Mouse (Mus musculus) NIH3T3 (cell line): ENCODE results near the gene 0610037L13Rik.

ENCODE experiments used
- DNase-seq: peaks from one replicate; pipeline ENCODE4 v3.0.0-alpha.2; 2012; ENCODE audit warnings: low read depth

The 0610037L13Rik gene

DNA sequence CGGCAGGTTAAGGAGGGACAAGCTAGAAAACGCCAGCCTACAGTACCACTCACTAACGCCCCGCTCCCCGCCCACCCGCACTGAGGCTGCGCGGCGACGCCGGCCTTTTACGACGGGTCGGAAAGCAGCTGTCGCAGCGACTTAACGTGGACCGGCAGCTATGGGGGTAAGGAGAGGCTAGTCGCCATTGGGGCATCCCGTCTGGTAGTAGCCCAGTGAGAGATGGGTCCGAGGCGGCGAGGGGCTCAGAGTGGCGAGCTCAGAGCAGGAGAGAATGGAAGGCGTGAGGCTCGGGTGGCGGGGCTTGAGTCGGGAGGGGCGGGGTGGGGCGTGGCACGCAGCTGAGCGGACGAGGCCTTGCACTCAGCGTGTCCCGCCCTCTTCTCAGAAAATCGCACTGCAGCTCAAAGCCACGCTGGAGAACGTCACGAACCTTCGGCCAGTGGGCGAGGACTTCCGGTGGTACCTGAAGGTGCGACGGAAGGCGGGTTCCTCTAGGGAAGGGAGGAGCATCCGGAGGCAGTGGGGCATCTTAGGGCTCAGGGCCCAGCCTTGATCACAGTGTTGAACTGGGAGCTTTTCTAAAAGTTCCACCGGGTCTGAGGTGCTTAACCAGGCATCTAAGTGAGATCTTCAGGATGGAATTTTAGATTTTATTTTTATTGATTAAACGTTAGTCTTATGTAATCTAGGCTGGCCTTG is at the start of gene 0610037L13Rik:
0610037L13Rik (plus strand) TSS at position 83 of the 702 bp plus-strand sequence.
- DNase-seq, result peak; percentile 97

GRCm38 (mm10) chr4:107843687-107844086 is 45.9 kb upstream of the 0610037L13Rik start:
- DNase-seq, result no peak

- peak; percentile 87 for DNase-seq
These were observed 44.6 kb upstream of the 0610037L13Rik start for GRCm38 (mm10) chr4:107844971-107845370.

GRCm38 (mm10) chr4:107846795-107847194 is 42.8 kb upstream of the 0610037L13Rik start:
- DNase-seq, result no peak

DNA sequence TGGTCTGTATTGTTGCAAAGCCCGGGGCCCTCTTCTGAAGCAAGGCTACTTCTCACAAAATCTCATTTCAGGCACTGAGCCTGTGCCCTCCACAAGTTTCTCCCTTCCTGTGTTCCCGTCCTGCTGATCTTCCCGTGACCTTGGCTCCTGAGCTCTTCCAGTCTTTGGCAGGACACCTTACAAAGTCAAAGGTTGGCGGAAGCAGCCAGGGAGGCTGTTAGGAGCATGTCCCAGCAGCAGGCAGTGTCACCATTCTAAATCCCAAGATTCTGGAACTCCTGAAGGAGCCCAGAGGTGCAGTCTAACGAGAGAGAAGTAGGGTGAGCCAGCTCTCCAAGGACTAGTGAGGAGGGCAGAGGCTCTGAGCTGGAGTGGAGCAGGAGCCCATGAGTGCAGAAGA is 41.1 kb upstream of the 0610037L13Rik start:
- no peak for DNase-seq

GRCm38 (mm10) chr4:107849621-107850020 is 40.0 kb upstream of the 0610037L13Rik start:
- DNase-seq, result no peak

GRCm38 (mm10) chr4:107850091-107850490 is 39.5 kb upstream of the 0610037L13Rik start:
- no peak for DNase-seq

DNA sequence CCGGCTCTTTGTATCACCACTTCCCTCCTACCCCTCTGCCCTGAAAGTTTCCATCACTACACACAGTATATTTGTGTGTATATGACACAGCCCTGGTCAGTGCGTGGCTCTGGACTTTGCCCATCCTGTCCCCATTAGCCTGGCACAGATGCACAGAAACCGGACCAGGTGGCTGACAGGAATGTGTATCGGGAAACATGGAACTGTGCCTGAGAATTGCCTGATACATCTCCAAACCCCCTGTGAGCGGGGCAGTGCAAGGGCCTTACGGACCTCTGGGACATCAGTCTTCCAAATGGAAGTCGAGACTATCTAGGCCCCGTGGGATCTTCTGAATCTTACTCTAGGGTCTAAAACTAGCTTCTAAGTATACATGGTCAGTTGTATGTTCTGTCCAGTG is 36.3 kb upstream of the 0610037L13Rik start:
- DNase-seq, result no peak

GRCm38 (mm10) chr4:107853836-107854235 is 35.8 kb upstream of the 0610037L13Rik start:
- no peak for DNase-seq

- DNase-seq, result no peak
These were observed 32.5 kb upstream of the 0610037L13Rik start for GRCm38 (mm10) chr4:107856958-107857686.

- no peak for DNase-seq
These were observed 30.6 kb upstream of the 0610037L13Rik start for GRCm38 (mm10) chr4:107858995-107859394.

- peak; percentile 90 for DNase-seq
These were observed 24.7 kb upstream of the 0610037L13Rik start for GRCm38 (mm10) chr4:107864866-107865265.

GRCm38 (mm10) chr4:107879254-107880050 is 10.2 kb upstream of the 0610037L13Rik start, which contains the start of gene Magoh:
Gene Magoh (plus strand): TSS chr4:107879755.
- DNase-seq, result peak; percentile 100

- DNase-seq, result no peak
These were observed 8.0 kb upstream of the 0610037L13Rik start for GRCm38 (mm10) chr4:107881631-107882030.

DNA sequence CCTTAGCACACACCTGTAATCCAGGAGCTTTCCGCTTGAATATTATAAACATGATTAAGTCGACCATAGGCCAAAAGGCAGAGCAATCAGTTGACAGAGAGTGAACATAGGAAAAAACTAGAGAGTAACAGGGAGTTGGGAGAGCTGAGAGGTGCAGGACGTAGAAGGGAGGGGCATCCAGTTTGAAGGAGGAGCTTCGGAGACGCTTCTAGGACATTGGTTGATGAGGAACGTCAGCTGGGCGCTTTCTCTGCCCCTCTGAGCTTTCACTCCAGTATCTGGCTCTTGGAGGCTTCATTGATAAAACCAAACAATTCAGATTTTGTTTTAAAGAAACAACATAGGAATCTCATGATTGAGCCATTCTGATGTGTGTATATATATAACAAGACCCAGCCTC is 3.2 kb upstream of the 0610037L13Rik start:
- DNase-seq, result no peak

DNA sequence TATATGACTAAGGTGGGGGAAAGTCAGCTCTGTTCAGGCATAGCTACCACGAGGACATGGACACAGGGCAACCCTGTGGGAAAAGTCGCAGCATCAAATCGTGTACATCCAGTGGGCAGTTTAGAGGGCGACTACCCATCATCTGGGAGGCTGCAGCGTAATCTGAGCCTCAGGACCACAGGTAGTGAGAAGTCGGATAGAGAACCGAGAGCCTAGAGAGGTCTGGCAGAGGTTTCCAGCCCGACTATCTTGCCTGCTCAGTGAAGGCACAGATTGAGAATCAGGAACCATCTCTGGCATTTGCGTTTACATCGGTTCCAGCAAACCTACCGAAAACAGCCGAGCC is 255 bp upstream of the 0610037L13Rik start:
- DNase-seq, result no peak

- DNase-seq, result peak; percentile 60
These were observed 3.0 kb downstream of the 0610037L13Rik start for GRCm38 (mm10) chr4:107892663-107893062.

GRCm38 (mm10) chr4:107899211-107899927 is 9.8 kb downstream of the 0610037L13Rik start:
- DNase-seq, result no peak

DNA sequence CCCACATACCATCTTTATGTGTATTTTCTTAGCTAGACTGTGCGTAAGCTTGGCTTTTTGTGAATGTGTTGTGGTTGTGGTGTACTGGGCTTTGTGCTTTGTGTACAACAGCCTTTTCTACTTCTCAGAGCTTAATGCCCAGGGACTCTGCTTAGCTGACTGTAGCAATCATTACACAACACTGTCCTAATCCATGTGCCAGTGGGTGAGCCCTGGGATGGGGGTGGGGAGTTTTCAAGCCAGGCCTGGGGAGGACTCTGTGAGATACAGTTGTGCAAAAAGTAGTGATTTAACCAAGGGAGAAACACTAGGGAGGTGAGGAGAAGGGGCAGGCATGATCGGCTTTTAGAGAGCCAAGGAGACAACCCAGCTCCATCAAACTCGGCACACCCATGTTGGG is 10.6 kb downstream of the 0610037L13Rik start:
- DNase-seq, result no peak

DNA sequence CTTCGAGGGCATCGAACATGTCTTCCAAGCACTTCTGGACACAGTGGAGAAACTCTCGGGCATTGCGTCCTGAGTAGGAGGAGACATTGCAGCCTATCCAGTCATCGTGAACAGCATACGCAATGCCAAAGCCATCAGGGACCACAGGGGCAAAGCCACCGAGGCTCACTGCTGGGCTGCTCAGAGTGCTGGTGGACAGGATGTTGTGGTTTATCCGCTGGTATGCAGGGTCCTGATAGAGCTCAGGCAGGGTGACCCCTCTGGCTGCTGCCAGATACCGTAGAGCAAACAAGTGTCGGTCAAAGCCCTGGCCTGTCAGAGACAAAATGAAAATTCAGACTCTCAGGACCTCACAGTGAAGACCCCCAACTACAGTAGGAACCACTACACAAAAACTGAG is 14.6 kb downstream of the 0610037L13Rik start:
- DNase-seq, result no peak

DNA sequence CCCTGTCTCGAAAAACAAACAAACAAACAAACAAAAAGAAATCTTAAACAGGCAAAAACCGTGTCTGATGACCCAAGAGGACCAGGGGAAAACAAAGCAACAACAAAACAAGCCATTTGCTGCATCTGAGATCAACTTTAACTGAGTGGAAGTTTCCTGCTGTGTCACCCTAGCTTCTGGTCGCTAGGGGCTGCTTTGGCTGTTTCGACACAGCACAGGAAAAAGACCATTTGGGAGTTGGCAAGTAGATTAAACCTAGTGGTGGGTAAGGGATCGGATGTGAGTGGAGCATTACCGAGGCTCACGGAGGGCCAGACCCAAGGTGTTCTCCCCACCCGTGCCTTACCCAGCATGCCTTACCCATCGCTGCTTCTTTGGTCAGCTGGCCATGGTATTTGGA is 16.9 kb downstream of the 0610037L13Rik start:
- no peak for DNase-seq

DNA sequence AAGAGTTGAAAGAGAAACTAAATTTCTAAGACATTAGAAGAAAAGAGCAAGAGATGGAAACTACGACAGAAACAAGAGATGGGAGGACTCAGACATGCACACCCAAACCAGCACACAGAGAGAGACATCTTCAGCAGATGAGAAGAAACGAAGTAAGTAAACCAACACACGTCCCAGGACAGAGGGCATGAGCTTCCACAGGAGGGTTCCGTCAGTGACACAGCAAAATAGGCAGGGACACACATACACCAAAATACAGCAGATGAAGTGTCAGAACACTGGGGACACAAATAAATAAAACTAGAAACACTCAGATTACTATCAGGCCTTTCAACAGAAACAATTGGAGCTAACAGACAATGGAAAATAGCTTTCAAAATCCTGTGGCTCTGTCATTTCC is 20.4 kb downstream of the 0610037L13Rik start:
- DNase-seq, result no peak
